Mouse (Mus musculus): ENCODE data around the gene Fxyd2. TPM values are rescaled to one million over a fixed set of nuclear protein-coding genes. Genes with fewer than 3 reads are reported as not detected.

The Fxyd2 gene
- polyA plus RNA-seq, 1 experiment, result 220 TPM

GRCm38 (mm10) chr9:45374988-45375502, 24.4 kb upstream of the Fxyd2 start:
- Histone ChIP-seq H3K27me3 (ENCODE audit: control insufficient read depth, insufficient read depth, low read length) (peaks cover 4% of the 10 kb centered on the region; the same call in 1 of the 2 replicates), H3K4me3 (ENCODE audit: control insufficient read depth, insufficient read depth, low read length) (no peak overlapping the region), H3K27ac (ENCODE audit: control insufficient read depth, insufficient read depth, low read length) (no peak overlapping the region), H3K36me3 (ENCODE audit: control insufficient read depth, insufficient read depth, low read length) (no peaks in the 10 kb centered on the region), H3K4me1 (replicated peaks; ENCODE audit: control insufficient read depth, insufficient read depth, low read length) (peaks cover 4% of the 10 kb centered on the region)
- no peak for DNase-seq
- 93% methylated on average over 6 of the region's 6 CpGs for WGBS
- TF ChIP-seq CTCF (IDR thresholded peaks at IDR 0.05; ENCODE audit: borderline replicate concordance, control insufficient read depth, extremely low read depth, insufficient read depth, low read length, poor library complexity) (no peak), POLR2A (IDR thresholded peaks at IDR 0.05; ENCODE audit: control insufficient read depth, extremely low read depth, insufficient read depth, low read length, poor library complexity) (no peak)

- no peaks in the 10 kb centered on the region; the same call in 1 of the 2 replicates for H3K27me3 ChIP-seq (ENCODE audit: control insufficient read depth, insufficient read depth, low read length)
- no peak for TF ChIP-seq CTCF (IDR thresholded peaks at IDR 0.05; ENCODE audit: borderline replicate concordance, control insufficient read depth, extremely low read depth, insufficient read depth, low read length, poor library complexity)
- no peak for TF ChIP-seq POLR2A (IDR thresholded peaks at IDR 0.05; ENCODE audit: control insufficient read depth, extremely low read depth, insufficient read depth, low read length, poor library complexity)
- no peak for DNase-seq
- H3K4me3 ChIP-seq (ENCODE audit: control insufficient read depth, insufficient read depth, low read length), result no peak overlapping the region
- no peak overlapping the region for H3K27ac ChIP-seq (ENCODE audit: control insufficient read depth, insufficient read depth, low read length)
- 72% methylated on average over 4 of the region's 4 CpGs for WGBS
- no peaks in the 10 kb centered on the region for H3K36me3 ChIP-seq (ENCODE audit: control insufficient read depth, insufficient read depth, low read length)
- no peaks in the 10 kb centered on the region for H3K4me1 ChIP-seq (replicated peaks; ENCODE audit: control insufficient read depth, insufficient read depth, low read length)
Measured at GRCm38 (mm10) chr9:45376427-45376826, 23.0 kb upstream of the Fxyd2 start.

- WGBS, result 80% methylated on average over 2 of the region's 2 CpGs
- no peak overlapping the region for H3K27ac ChIP-seq (ENCODE audit: control insufficient read depth, insufficient read depth, low read length)
- H3K4me1 ChIP-seq (replicated peaks; ENCODE audit: control insufficient read depth, insufficient read depth, low read length), result no peaks in the 10 kb centered on the region
- no peaks in the 10 kb centered on the region; the same call in 1 of the 2 replicates for H3K27me3 ChIP-seq (ENCODE audit: control insufficient read depth, insufficient read depth, low read length)
- H3K36me3 ChIP-seq (ENCODE audit: control insufficient read depth, insufficient read depth, low read length), result no peaks in the 10 kb centered on the region
- no peak for DNase-seq
- TF ChIP-seq POLR2A (IDR thresholded peaks at IDR 0.05; ENCODE audit: control insufficient read depth, extremely low read depth, insufficient read depth, low read length, poor library complexity) (no peak), CTCF (IDR thresholded peaks at IDR 0.05; ENCODE audit: borderline replicate concordance, control insufficient read depth, extremely low read depth, insufficient read depth, low read length, poor library complexity) (no peak)
- no peak overlapping the region for H3K4me3 ChIP-seq (ENCODE audit: control insufficient read depth, insufficient read depth, low read length)
Measured at GRCm38 (mm10) chr9:45376883-45377282, 22.6 kb upstream of the Fxyd2 start.

- Histone ChIP-seq H3K27ac (ENCODE audit: control insufficient read depth, insufficient read depth, low read length) (no peak overlapping the region), H3K36me3 (ENCODE audit: control insufficient read depth, insufficient read depth, low read length) (no peaks in the 10 kb centered on the region), H3K4me3 (ENCODE audit: control insufficient read depth, insufficient read depth, low read length) (no peak overlapping the region), H3K27me3 (ENCODE audit: control insufficient read depth, insufficient read depth, low read length) (no peaks in the 10 kb centered on the region), H3K4me1 (replicated peaks; ENCODE audit: control insufficient read depth, insufficient read depth, low read length) (no peaks in the 10 kb centered on the region)
- TF ChIP-seq CTCF (IDR thresholded peaks at IDR 0.05; ENCODE audit: borderline replicate concordance, control insufficient read depth, extremely low read depth, insufficient read depth, low read length, poor library complexity) (no peak), POLR2A (IDR thresholded peaks at IDR 0.05; ENCODE audit: control insufficient read depth, extremely low read depth, insufficient read depth, low read length, poor library complexity) (no peak)
- no peak for DNase-seq
- WGBS, result 79% methylated on average over 10 of the region's 10 CpGs
Measured at GRCm38 (mm10) chr9:45380411-45381251, 18.8 kb upstream of the Fxyd2 start.

DNA sequence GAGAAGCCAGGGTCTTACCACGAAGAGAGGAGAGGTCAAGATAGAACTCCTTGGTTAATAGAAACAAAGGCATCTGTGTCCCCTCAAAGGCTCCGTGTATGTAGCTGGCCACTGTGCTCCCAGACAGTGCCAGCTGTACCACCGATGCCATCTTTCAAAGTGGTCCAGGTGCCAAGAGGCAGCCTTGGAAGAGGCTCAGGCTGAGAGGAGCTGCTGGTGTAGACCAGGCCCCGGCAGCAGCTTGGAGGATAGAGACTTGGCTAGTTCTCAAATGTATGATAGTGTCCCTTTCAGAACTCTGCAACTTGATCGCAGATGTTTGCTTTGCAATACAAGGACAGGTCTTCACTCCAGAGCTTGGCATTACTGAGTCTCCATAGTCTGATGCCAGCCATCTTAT, 17.1 kb upstream of the Fxyd2 start:
- TF ChIP-seq POLR2A (IDR thresholded peaks at IDR 0.05; ENCODE audit: control insufficient read depth, extremely low read depth, insufficient read depth, low read length, poor library complexity) (no peak), CTCF (IDR thresholded peaks at IDR 0.05; ENCODE audit: borderline replicate concordance, control insufficient read depth, extremely low read depth, insufficient read depth, low read length, poor library complexity) (no peak)
- Histone ChIP-seq H3K4me1 (replicated peaks; ENCODE audit: control insufficient read depth, insufficient read depth, low read length) (no peaks in the 10 kb centered on the region), H3K4me3 (ENCODE audit: control insufficient read depth, insufficient read depth, low read length) (no peak overlapping the region), H3K36me3 (ENCODE audit: control insufficient read depth, insufficient read depth, low read length) (no peaks in the 10 kb centered on the region), H3K27me3 (ENCODE audit: control insufficient read depth, insufficient read depth, low read length) (no peaks in the 10 kb centered on the region), H3K27ac (ENCODE audit: control insufficient read depth, insufficient read depth, low read length) (no peak overlapping the region)
- WGBS, result 96% methylated on average over 5 of the region's 5 CpGs
- DNase-seq, result no peak

- DNase-seq, result no peak
- Histone ChIP-seq H3K27me3 (ENCODE audit: control insufficient read depth, insufficient read depth, low read length) (no peaks in the 10 kb centered on the region), H3K27ac (ENCODE audit: control insufficient read depth, insufficient read depth, low read length) (no peak overlapping the region), H3K4me1 (replicated peaks; ENCODE audit: control insufficient read depth, insufficient read depth, low read length) (no peaks in the 10 kb centered on the region), H3K36me3 (ENCODE audit: control insufficient read depth, insufficient read depth, low read length) (no peaks in the 10 kb centered on the region), H3K4me3 (ENCODE audit: control insufficient read depth, insufficient read depth, low read length) (no peak overlapping the region)
- WGBS, result 94% methylated on average over 5 of the region's 5 CpGs
- TF ChIP-seq POLR2A (IDR thresholded peaks at IDR 0.05; ENCODE audit: control insufficient read depth, extremely low read depth, insufficient read depth, low read length, poor library complexity) (no peak), CTCF (IDR thresholded peaks at IDR 0.05; ENCODE audit: borderline replicate concordance, control insufficient read depth, extremely low read depth, insufficient read depth, low read length, poor library complexity) (no peak)
Measured at GRCm38 (mm10) chr9:45382834-45383233, 16.6 kb upstream of the Fxyd2 start.
